Mouse (Mus musculus) ES-CJ7 (cell line): ENCODE results near the gene Tomm20l.

Source experiments
- DNase-seq: peaks from one replicate; pipeline ENCODE4 v3.0.0; 2011; ENCODE audit warnings: low read depth, low spot score

Tomm20l gene

GRCm38 (mm10) chr12:71154979-71155378 is 43.8 kb downstream of the Tomm20l start:
- DNase-seq: no peak

GRCm38 (mm10) chr12:71157974-71158373 is 46.7 kb downstream of the Tomm20l start:
- DNase-seq: no peak

GRCm38 (mm10) chr12:71164410-71164809 is 53.2 kb downstream of the Tomm20l start:
- no peak for DNase-seq

GRCm38 (mm10) chr12:71169911-71170310 is 58.7 kb downstream of the Tomm20l start:
- no peak for DNase-seq
